Mouse (Mus musculus) liver, embryonic 11.5 days (tissue): ENCODE measurements around the gene Eng. TPM values are rescaled to one million over a fixed set of nuclear protein-coding genes. Genes with fewer than 3 reads are reported as not detected.
A peak's percentile ranks its signal among the peaks of the same experiment; 100 is the strongest.

ENCODE experiments used
- ATAC-seq: fragments of 200-750 bp; cut with Nextera tagmentation; replicated peaks from 2 replicates; pipeline ENCODE4 v1.8.0; 2017; ENCODE audit warnings: moderate number of reproducible peaks, mild to moderate bottlenecking, moderate TSS enrichment, moderate library complexity; ENCODE audit not compliant: low FRiP score
- DNase-seq: peaks from one replicate; pipeline ENCODE4 v3.0.0-alpha.2; 2017; ENCODE audit warnings: low spot score
- H3K27ac ChIP-seq: fragments of 300-500 bp; sonication (generic); 2 replicates; pipeline ENCODE4 v1.5.1; 2014; ENCODE audit warnings: mild to moderate bottlenecking, low read depth, low read length, control low read depth
- H3K27me3 ChIP-seq: fragments of 300-500 bp; sonication (generic); replicated peaks from 2 replicates; pipeline ENCODE4 v1.6.1; 2014; ENCODE audit warnings: low read length, mixed read lengths; ENCODE audit not compliant: control insufficient read depth, insufficient read depth
- H3K36me3 ChIP-seq: fragments of 300-500 bp; sonication (generic); 2 replicates; pipeline ENCODE4 v1.6.1; 2014; ENCODE audit warnings: mild to moderate bottlenecking, low read length, moderate library complexity, mixed read lengths; ENCODE audit not compliant: control insufficient read depth, insufficient read depth
- H3K4me1 ChIP-seq: fragments of 300-500 bp; sonication (generic); replicated peaks from 2 replicates; pipeline ENCODE4 v1.6.1; 2014; ENCODE audit warnings: low read length, mixed read lengths; ENCODE audit not compliant: control insufficient read depth, insufficient read depth
- H3K4me2 ChIP-seq: fragments of 300-500 bp; sonication (generic); 2 replicates; pipeline ENCODE4 v1.6.1; 2014; ENCODE audit warnings: mild to moderate bottlenecking, control low read depth, moderate library complexity
- H3K4me3 ChIP-seq: fragments of 300-500 bp; sonication (generic); 2 replicates; pipeline ENCODE4 v1.5.1; 2014; ENCODE audit warnings: low read depth, low read length, control low read depth
- H3K9ac ChIP-seq: fragments of 300-500 bp; sonication (generic); 2 replicates; pipeline ENCODE4 v1.6.1; 2014; ENCODE audit warnings: low read depth, low read length, control low read depth
- H3K9me3 ChIP-seq: fragments of 300-500 bp; sonication (generic); 2 replicates; pipeline ENCODE4 v1.6.1; 2016; ENCODE audit warnings: low read length, inconsistent platforms, mixed read lengths; ENCODE audit not compliant: control insufficient read depth
- WGBS: fragments of 180-500 bp; shearing (Covaris S2); extraction: QIAGEN DNeasy Blood & Tissue Kit; methylation state at CpG from one replicate; pipeline ENCODE4 v1.1.7; 2014; 5-methylcytosine and 5-hydroxymethylcytosine counted together
- polyA plus RNA-seq: library from polyadenylated mRNA; unstranded; fragments of >200 nt; fragmentation: Nextera tagmentation; extraction: Ambion mirVana; gene quantifications from 2 replicates; pipeline ENCODE4 v1.2.1, GENCODE M21; 2014

Eng gene
- polyA plus RNA-seq, 1 experiment from 2014 or later: 39.2 TPM

GRCm38 (mm10) chr2:32634277-32635105 is 11.9 kb upstream of the Eng start:
- no peak for DNase-seq
- WGBS: 77% methylated on average over 10 of the region's 10 CpGs
- ATAC-seq: no peak
- Histone ChIP-seq H3K4me1 (peaks cover 17% of the 10 kb centered on the region), H3K27ac (0 out of 2 replicates have a peak overlapping the region, but pooled peaks have one; percentile 25), H3K27me3 (no peaks in the 10 kb centered on the region), H3K9ac (no peak overlapping the region), H3K4me2 (no peak overlapping the region), H3K9me3 (no peaks in the 10 kb centered on the region), H3K4me3 (no peak overlapping the region), H3K36me3 (no peaks in the 10 kb centered on the region)

DNA sequence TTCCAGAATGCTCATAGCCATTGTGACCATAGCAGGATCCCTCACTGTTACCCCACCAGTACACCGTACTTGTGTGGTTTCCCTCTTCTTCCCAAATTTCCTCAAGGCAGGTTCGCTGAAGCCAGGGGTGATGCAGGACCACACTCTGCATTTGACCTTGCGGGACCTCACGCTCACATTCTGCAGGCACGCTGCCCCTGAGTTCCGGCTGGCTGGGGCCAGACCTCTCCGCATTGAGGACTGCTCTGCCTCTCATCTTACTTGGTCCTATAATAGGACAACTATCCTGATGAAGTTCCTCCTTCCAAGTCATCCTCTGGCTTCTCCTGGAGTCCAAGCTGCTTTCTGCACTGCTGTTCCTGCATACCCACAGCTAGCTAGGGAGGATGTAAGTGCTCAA is 9.8 kb upstream of the Eng start:
- peak overlapping the region; percentile 41; the same call in 1 of the 2 replicates for H3K27ac ChIP-seq
- H3K4me1 ChIP-seq: peaks cover 23% of the 10 kb centered on the region
- DNase-seq (no peak), ATAC-seq (no peak)
- H3K36me3 ChIP-seq: no peaks in the 10 kb centered on the region
- no peaks in the 10 kb centered on the region for H3K9me3 ChIP-seq
- H3K4me2 ChIP-seq: no peak overlapping the region
- WGBS: 87% methylated on average over 7 of the region's 7 CpGs
- H3K27me3 ChIP-seq: no peaks in the 10 kb centered on the region
- no peak overlapping the region for H3K9ac ChIP-seq
- no peak overlapping the region for H3K4me3 ChIP-seq

DNA sequence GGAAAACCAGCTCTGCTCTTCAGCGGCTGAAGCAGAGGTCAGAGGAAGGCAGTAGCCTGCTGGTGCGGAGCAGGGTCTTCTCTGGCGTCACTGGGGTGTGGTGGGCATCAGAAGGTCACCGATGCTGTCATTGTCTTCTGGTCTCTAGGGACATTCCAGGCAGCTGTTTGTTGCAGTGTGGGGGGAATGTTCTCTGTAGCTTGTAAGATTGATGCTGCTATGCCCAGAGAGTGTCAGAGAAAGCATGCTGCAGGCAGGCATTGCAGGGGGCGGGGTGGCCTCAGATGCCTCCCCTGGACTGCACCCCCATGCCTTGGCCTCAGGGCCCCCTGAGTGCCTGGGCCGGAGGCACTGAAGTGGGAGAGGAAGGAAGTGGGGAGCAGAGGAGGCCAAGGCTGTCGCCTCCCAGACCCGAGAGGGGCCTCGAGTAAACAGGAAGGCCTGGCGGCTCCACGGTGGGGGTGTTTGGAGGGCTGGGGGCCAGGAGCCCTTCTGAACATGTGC is 8.6 kb upstream of the Eng start:
- no peaks in the 10 kb centered on the region for H3K36me3 ChIP-seq
- peaks cover 18% of the 10 kb centered on the region for H3K4me1 ChIP-seq
- H3K4me2 ChIP-seq: no peak overlapping the region
- no peaks in the 10 kb centered on the region for H3K27me3 ChIP-seq
- H3K9ac ChIP-seq: peak overlapping the region; percentile 48
- peak; percentile 68 for ATAC-seq
- no peaks in the 10 kb centered on the region for H3K9me3 ChIP-seq
- H3K4me3 ChIP-seq: no peak overlapping the region
- no peak for DNase-seq
- H3K27ac ChIP-seq: peak overlapping the region; percentile 48; the same call in 1 of the 2 replicates
- 33% methylated on average over 11 of the region's 11 CpGs for WGBS

GRCm38 (mm10) chr2:32639632-32640031 is 6.8 kb upstream of the Eng start:
- Histone ChIP-seq H3K9ac (no peak overlapping the region), H3K36me3 (no peaks in the 10 kb centered on the region), H3K9me3 (no peaks in the 10 kb centered on the region), H3K27ac (peak overlapping the region; percentile 19; the same call in 1 of the 2 replicates), H3K4me2 (no peak overlapping the region), H3K27me3 (no peaks in the 10 kb centered on the region), H3K4me3 (no peak overlapping the region), H3K4me1 (peaks cover 23% of the 10 kb centered on the region)
- no peak for ATAC-seq
- no peak for DNase-seq
- WGBS: 37% methylated on average over 1 of the region's 1 CpGs

DNA sequence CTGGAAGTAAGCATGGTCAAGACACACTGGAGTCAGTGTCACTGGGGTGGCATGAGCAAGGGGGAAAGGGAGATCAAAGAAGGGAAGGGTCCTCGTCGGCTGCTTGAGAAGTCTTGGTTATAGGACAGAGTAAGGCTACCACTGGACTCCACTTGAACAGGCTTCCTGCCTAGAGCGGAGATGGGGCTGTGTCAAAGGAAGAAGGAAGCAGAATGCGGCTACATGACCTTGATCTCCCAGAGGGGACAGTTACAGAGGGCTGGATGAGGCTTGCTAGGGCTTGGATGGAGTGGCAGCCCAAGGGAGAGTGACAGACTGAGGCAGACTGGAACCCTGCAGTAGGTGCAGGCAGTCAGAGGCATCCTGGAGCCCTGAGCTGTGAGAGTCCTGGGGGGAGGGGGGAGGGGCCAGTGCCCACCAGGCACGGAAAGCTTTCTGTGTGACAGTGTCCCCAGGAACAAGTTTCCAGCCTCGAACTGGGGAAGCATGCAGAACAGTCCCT is 5.8 kb upstream of the Eng start:
- Histone ChIP-seq H3K27ac (no peak overlapping the region), H3K9ac (no peak overlapping the region; the same call in 1 of the 2 replicates), H3K27me3 (no peaks in the 10 kb centered on the region), H3K4me1 (peaks cover 32% of the 10 kb centered on the region), H3K36me3 (no peaks in the 10 kb centered on the region), H3K9me3 (no peaks in the 10 kb centered on the region), H3K4me3 (no peak overlapping the region), H3K4me2 (no peak overlapping the region)
- 53% methylated on average over 6 of the region's 6 CpGs for WGBS
- no peak for ATAC-seq
- DNase-seq: no peak

GRCm38 (mm10) chr2:32641810-32642209 is 4.6 kb upstream of the Eng start:
- DNase-seq (no peak), ATAC-seq (no peak)
- no peak overlapping the region for H3K9ac ChIP-seq
- WGBS: 82% methylated on average over 5 of the region's 5 CpGs
- H3K4me1 ChIP-seq: peaks cover 42% of the 10 kb centered on the region
- no peaks in the 10 kb centered on the region for H3K9me3 ChIP-seq
- no peaks in the 10 kb centered on the region for H3K36me3 ChIP-seq
- H3K4me2 ChIP-seq: no peak overlapping the region
- H3K4me3 ChIP-seq: no peak overlapping the region
- H3K27ac ChIP-seq: no peak overlapping the region
- no peaks in the 10 kb centered on the region for H3K27me3 ChIP-seq

DNA sequence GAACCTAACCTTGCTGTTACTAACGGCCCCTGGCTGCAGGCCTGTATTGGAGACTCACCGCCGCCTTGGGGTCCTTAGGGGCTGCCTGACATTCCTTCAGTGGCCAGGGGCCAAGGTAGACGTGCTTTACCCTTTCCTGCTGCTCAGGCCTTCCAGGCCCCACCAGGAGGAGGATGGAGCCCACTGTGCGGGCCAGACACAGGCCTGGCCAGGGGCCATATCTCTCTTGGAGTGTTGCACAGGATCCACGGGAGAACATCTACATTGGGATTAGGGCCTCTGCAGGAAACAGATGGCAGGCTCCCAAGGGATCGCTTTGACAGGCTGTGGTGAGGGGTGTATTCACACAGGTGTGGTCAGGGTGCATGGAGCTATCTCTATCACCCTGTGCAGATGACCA is 3.6 kb upstream of the Eng start:
- ATAC-seq (no peak), DNase-seq (no peak)
- no peak overlapping the region for H3K4me3 ChIP-seq
- H3K27me3 ChIP-seq: no peaks in the 10 kb centered on the region
- H3K4me1 ChIP-seq: peaks cover 37% of the 10 kb centered on the region
- no peak overlapping the region for H3K9ac ChIP-seq
- no peaks in the 10 kb centered on the region for H3K36me3 ChIP-seq
- WGBS: 80% methylated on average over 7 of the region's 7 CpGs
- no peak overlapping the region for H3K4me2 ChIP-seq
- H3K9me3 ChIP-seq: no peaks in the 10 kb centered on the region
- no peak overlapping the region for H3K27ac ChIP-seq

GRCm38 (mm10) chr2:32644083-32644482 is 2.3 kb upstream of the Eng start:
- Histone ChIP-seq H3K27ac (peak overlapping the region; percentile 71), H3K9ac (no peak overlapping the region), H3K9me3 (no peaks in the 10 kb centered on the region), H3K4me3 (no peak overlapping the region), H3K36me3 (no peaks in the 10 kb centered on the region), H3K4me1 (peaks cover 35% of the 10 kb centered on the region), H3K4me2 (no peak overlapping the region), H3K27me3 (no peaks in the 10 kb centered on the region)
- ATAC-seq (no peak), DNase-seq (no peak)
- 51% methylated on average over 9 of the region's 9 CpGs for WGBS
